Mouse (Mus musculus): Measurements from ENCODE around the gene Fgr.

Gene Fgr

GRCm38 (mm10) chr4:132958741-132959678, 14.9 kb upstream of the Fgr start:
- in situ Hi-C loops (cut with MboI, MseI), result loop anchor here (5.0 kb wide), 1 partner anchor 33 kb away; no protein-coding TSS in a partner anchor

DNA sequence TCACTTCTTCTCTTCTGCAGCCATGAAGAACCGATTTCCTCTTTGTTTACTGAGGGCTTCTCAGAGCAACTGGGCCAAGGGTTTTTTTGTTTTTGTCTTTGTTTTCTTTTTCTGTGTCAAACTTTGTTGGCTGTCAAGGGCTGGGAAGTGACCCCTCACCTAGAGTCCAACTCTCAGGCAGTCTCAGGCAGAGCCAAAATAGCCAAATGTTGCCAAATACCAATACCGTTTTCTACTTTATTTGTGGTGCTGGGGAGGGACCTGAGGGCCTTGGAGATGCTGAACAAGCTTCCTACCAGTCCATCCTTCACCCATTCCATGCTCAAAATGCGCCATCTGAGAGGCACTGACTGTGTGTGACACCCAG, 14.2 kb upstream of the Fgr start:
- in situ Hi-C loops (cut with MboI, MseI), result loop anchor here (5.0 kb wide), 1 partner anchor 33 kb away; no protein-coding TSS in a partner anchor

GRCm38 (mm10) chr4:132960313-132960712, 13.6 kb upstream of the Fgr start:
- in situ Hi-C loops (cut with MboI, MseI), result no loop called here

GRCm38 (mm10) chr4:132960864-132961639, 12.8 kb upstream of the Fgr start:
- in situ Hi-C loops (cut with MboI, MseI), result no loop called here

GRCm38 (mm10) chr4:132961866-132962265, 12.0 kb upstream of the Fgr start:
- in situ Hi-C loops (cut with MboI, MseI), result no loop called here

- in situ Hi-C loops (cut with MboI, MseI), result no loop called here
Measured at GRCm38 (mm10) chr4:132962628-132963027, 11.3 kb upstream of the Fgr start.

- in situ Hi-C loops (cut with MboI, MseI), result no loop called here
Measured at GRCm38 (mm10) chr4:132963436-132963835, 10.5 kb upstream of the Fgr start.

DNA sequence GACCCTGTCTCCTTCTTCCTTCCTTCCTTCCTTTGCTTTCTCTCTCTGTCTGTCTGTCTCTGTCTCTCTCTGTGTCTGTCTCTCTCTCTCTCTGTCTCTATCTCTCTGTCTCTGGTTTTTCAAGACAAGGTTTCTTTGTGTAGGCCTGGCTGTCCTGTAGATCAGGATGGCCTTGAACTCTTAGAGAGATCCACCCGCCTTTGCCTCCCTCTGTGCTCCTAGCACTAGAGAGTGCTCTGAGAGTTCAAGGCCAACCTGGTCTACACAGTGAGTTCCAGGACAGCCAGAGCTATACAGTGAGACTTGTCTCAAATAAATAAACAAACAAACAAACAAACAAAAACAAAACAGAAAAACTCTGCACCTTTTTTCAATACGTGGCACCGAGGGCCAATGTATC, 9.8 kb upstream of the Fgr start:
- in situ Hi-C loops (cut with MboI, MseI), result no loop called here

GRCm38 (mm10) chr4:132964473-132964872, 9.4 kb upstream of the Fgr start:
- in situ Hi-C loops (cut with MboI, MseI), result no loop called here

DNA sequence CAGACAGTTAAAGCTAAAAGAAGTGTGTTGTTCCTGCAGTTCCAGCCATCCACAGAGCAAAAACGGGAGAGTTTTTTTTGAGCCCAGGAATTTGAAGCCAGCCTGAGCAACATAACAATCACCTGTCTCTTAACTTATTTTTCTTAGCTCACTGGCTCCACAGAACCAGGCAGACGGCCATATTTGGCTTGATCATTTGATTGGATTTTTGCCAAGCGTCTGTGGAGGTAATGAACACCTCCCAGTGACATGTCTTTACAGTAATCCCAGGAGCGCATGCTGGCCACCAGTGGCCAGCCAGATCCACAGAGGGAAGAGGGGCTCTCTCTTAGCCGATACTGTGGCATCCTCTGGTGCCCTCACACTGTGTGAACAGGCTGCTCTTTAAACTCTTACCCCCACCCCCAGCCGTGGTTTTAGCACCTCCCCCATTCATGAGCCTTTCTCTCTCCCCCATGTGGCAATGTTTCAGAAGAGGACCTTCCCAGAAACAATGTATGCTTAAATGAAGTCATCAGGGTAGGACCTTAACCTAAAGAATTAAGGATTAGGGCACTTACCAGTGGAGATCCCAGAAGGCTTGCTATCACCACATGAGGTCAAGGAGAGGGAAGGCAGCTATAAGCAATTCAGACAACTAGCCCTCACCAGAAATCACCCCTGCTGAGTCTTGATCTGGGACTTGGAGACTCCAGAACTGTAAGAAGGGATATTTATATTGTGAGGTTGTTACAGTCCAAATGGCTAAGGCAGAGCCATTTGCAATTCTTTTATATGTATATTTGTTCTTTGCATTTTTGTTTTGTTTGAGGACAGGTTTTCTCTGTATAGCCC, 5.6 kb upstream of the Fgr start:
- in situ Hi-C loops (cut with MboI, MseI), result no loop called here

DNA sequence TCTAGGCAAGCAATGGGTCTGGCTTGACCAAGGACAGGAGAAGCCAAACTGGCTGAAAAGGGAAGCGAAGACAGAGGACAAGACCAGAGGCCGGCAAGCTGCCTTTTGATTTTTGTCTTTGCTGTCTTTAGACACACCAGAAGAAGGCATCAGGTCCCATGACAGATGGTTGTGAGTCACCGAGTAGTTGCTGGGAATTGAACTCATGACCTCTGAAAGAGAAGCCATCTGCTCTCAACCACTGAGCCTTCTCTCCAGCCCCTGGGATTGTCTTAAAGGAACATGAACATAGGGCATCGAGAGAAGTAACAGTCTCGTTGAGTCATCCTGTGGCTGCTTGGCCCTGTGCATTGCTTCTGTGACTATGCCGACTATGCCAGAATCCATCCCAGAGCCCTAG, 2.3 kb upstream of the Fgr start:
- in situ Hi-C loops (cut with MboI, MseI), result no loop called here

DNA sequence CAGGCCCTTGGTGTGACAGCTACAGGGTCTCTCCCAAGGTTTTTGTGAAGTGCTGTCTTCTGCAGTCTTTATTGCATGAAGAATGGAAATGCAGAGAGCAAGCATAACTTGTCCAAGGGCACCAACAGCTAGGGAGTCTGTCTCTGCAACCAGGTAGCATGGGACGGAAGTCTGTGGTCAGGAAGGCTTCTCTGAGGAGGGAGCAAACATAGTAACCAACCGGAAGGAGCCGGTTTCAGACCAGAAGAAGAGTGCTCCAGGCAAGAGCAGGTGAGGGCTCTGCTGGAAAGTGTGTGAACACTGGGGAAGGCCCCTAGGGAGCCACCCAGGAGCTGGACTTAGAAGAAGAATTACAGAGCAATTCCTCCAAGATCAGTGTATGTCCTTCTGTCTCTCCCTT, 1.8 kb upstream of the Fgr start:
- in situ Hi-C loops (cut with MboI, MseI), result no loop called here

GRCm38 (mm10) chr4:132972556-132972955, 1.3 kb upstream of the Fgr start:
- in situ Hi-C loops (cut with MboI, MseI), result no loop called here

GRCm38 (mm10) chr4:132973186-132973585, 709 bp upstream of the Fgr start:
- in situ Hi-C loops (cut with MboI, MseI), result no loop called here

DNA sequence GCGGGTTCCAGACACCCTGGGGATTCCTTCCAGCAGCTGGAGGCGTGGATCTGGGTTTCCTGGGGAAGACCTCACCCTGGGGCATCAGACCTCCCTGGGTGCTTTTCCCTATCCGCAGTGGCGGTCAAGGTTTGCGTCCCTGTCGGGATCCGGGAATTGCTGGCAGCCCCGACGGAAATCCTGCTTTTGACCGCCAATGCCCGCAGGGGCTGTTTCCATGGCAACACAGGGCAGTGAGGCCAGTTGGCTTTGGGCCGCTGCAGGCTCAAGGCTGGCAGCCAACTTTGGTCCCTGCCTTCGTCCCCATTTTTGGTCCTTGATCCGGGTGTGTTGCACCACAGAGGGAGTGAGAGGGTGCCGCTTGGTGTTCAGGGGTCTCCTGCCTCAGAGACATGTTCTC, 1.0 kb downstream of the Fgr start:
- in situ Hi-C loops (cut with MboI, MseI), result no loop called here

DNA sequence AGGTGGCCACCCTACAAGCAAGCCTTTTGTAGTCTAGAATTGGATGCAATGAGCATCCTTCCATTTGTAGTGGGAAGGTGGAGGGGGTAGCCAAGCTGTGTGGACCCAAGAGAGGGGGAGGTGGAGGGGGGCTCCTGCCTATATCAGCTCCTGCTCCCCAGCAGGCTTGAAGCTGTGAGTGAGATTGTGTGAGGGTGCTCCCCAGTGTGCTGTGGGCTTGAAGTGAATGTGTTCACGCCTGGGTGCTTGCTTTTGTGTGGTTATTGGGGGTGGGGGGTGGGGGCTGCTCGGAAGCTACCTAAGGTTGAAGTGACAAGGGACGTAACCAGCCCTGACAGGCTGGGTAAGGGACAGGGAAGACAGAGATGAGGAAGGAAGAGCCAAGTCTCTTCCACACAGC, 1.9 kb downstream of the Fgr start:
- in situ Hi-C loops (cut with MboI, MseI), result no loop called here

DNA sequence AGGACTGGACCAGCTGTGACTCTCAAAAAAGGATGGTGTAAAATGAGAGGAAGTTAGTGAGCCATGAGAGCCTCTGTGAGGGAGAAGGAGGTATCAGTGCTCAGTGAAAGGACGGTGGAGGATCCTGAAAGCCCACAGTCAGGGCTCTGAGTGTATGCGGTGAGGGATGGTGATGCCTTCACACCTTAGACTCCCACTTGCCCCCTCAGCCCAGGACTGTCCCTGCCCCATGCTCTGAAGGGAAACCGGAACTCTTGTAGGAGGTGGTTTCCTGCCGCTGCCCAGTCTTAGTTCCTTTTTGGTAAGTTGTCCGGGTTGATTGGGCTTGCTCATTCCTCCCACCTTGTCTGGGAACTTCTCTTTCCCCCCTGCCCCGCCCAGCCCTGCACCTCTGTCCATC, 2.8 kb downstream of the Fgr start:
- in situ Hi-C loops (cut with MboI, MseI), result no loop called here

DNA sequence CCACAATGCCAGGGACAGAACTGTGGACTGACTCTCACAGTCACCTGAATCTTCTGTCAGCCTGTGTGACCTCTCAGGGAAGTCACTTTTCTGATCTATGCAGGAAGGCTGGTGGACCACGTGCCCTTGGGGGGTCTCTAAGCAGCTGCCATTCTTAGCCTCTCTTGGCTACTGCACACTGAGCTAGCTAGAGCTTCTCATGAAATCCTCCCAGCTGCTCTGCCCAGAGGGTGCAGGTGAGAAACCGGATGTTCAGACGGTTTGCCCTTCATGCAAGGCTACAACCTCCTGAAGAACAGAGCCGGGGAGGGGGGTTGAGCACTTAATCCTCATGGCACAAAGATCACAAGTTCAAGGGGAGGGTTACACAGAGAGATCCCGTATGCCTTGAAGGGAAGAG, 3.7 kb downstream of the Fgr start:
- in situ Hi-C loops (cut with MboI, MseI), result no loop called here

GRCm38 (mm10) chr4:132979186-132979585, 5.3 kb downstream of the Fgr start:
- in situ Hi-C loops (cut with MboI, MseI), result no loop called here

GRCm38 (mm10) chr4:132981621-132982020, 7.7 kb downstream of the Fgr start:
- in situ Hi-C loops (cut with MboI, MseI), result no loop called here

GRCm38 (mm10) chr4:132982999-132983398, 9.1 kb downstream of the Fgr start:
- in situ Hi-C loops (cut with MboI, MseI), result no loop called here

All from regulatory T cell (primary cell).